Mouse (Mus musculus) limb, embryonic 14.5 days (tissue): ENCODE data around the gene Gm28043. TPM values are rescaled to one million over a fixed set of nuclear protein-coding genes. Genes with fewer than 3 reads are reported as not detected.

Experiments
- ATAC-seq: fragments of 200-750 bp; cut with Nextera tagmentation; 2 replicates; pipeline ENCODE4 v1.8.0; 2017; ENCODE audit warnings: low read depth, moderate number of reproducible peaks, moderate TSS enrichment; ENCODE audit not compliant: low FRiP score
- DNase-seq: peaks from one replicate; pipeline ENCODE4 v3.0.0-alpha.2; 2015; ENCODE audit warnings: low spot score
- H3K27ac ChIP-seq: fragments of 300-500 bp; sonication (generic); replicated peaks from 2 replicates; pipeline ENCODE4 v1.5.1; 2014; ENCODE audit warnings: low read depth, mild to moderate bottlenecking, low read length, moderate library complexity, mixed read lengths
- H3K27me3 ChIP-seq: fragments of 300-500 bp; sonication (generic); 2 replicates; pipeline ENCODE4 v1.6.1; 2014; ENCODE audit warnings: low read length, mixed read lengths; ENCODE audit not compliant: control insufficient read depth, insufficient read depth
- H3K36me3 ChIP-seq: fragments of 300-500 bp; sonication (generic); 2 replicates; pipeline ENCODE4 v1.6.1; 2014; ENCODE audit warnings: mild to moderate bottlenecking, low read length, moderate library complexity, mixed read lengths; ENCODE audit not compliant: control insufficient read depth, insufficient read depth
- H3K4me1 ChIP-seq: fragments of 300-500 bp; sonication (generic); 2 replicates; pipeline ENCODE4 v1.6.1; 2014; ENCODE audit warnings: antibody characterized with exemption, low read length, mixed read lengths; ENCODE audit not compliant: control insufficient read depth, insufficient read depth
- H3K4me2 ChIP-seq: fragments of 300-500 bp; sonication (generic); replicated peaks from 2 replicates; pipeline ENCODE4 v1.6.1; 2014; ENCODE audit warnings: low read depth, mild to moderate bottlenecking, low read length, moderate library complexity; ENCODE audit not compliant: severe bottlenecking
- H3K4me3 ChIP-seq: fragments of 300-500 bp; sonication (generic); replicated peaks from 2 replicates; pipeline ENCODE4 v1.5.1; 2014; ENCODE audit warnings: low read length
- H3K9ac ChIP-seq: fragments of 300-500 bp; sonication (generic); 2 replicates; pipeline ENCODE4 v1.6.1; 2014; ENCODE audit warnings: mild to moderate bottlenecking, low read depth, low read length, moderate library complexity; ENCODE audit not compliant: severe bottlenecking
- H3K9me3 ChIP-seq: fragments of 300-500 bp; sonication (generic); 2 replicates; pipeline ENCODE4 v1.6.1; 2016; ENCODE audit warnings: low read length; ENCODE audit not compliant: control insufficient read depth
- POLR2A ChIP-seq: fragments of 200-500 bp; IDR thresholded peaks from 2 replicates; pipeline ENCODE4 v1.8.0; 2012; ENCODE audit warnings: inconsistent platforms, mild to moderate bottlenecking, moderate library complexity, borderline replicate concordance; ENCODE audit not compliant: insufficient read depth, insufficient read length; ENCODE audit errors: extremely low read depth
- WGBS: fragments of 180-500 bp; shearing (Covaris S2); extraction: QIAGEN DNeasy Blood & Tissue Kit; methylation state at CpG from one replicate; pipeline ENCODE4 v1.1.7; 2014; 5-methylcytosine and 5-hydroxymethylcytosine counted together
- polyA plus RNA-seq, 2 experiments: library from polyadenylated mRNA; depleted of rRNA in 1 of 2; stranded (reverse) in 1 of 2; unstranded in 1 of 2; fragments of >200 nt; fragmentation: Nextera tagmentation in 1 of 2; extraction: Ambion mirVana in 1 of 2; gene quantifications; 2 replicates each; pipeline versions ENCODE4 v1.2.1 to v1.2.3; 2012 to 2014

Gm28043 gene
- 2.6 and 2.8 TPM in 2 replicates for polyA plus RNA-seq (2012; rRNA removed)
- 3.5 and 3.6 TPM in 2 replicates for polyA plus RNA-seq (2014; fragmentation: Nextera tagmentation; extraction: Ambion mirVana)

DNA sequence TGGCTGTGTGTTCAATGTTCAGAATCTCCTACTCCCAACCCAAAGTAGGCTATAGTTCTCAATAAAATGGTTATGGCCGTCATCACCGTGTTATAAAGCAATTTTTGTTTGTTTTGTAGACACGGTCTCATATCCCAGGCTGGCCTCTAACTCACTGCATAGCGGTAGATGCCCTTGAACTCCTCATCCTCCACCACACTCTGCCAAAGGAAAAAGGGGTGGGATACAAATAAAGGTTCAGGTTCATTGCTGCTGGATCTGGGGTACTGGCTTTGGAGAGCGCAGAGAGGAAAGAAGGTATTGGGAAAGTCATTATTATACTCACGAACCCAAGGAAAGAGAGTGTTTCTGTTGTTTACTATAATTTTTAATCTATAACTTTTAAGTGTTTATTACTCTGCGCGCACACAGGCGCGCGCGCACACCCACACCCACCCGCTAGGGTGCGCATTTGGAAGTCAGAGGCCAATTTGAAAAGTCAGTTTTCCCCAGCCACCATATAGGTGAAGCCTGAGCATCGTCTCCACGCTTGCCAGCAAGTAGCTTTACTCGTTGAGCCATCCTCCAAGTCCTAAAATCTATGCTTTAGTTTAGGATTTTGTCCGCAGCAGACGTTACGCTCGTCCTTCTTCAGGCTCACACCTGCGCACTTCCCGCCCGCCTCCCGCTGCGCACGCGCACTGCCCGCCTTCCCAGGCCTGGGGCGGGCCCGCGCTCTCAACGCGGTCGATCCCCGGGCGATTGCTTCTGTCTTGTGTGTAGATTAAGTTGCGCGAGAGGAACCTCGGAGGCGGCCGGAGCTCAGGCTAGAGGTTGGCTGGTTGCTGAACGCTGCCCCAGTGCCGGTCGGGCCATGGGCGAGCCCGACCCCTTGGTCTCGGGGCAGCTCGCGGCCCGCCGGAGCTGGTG lies at the start of gene Gm28043, which contains the start of gene Rnf8:
Gene Gm28043 (plus strand): TSS at position 762 of the 909 bp plus-strand sequence.
Gene Rnf8 (plus strand): TSS at position 676 of the 909 bp plus-strand sequence.
- peak; percentile 90 for TF ChIP-seq POLR2A
- peak within 1 kb of the TSS; percentile 95 for H3K27ac ChIP-seq
- peak; percentile 94 for ATAC-seq

GRCm38 (mm10) chr17:29565521-29565920 lies 49.2 kb upstream of the Gm28043 start:
- peaks cover 27% of the 10 kb centered on the region for H3K36me3 ChIP-seq
- no peak overlapping the region for H3K27ac ChIP-seq
- no peaks in the 10 kb centered on the region for H3K27me3 ChIP-seq
- TF ChIP-seq POLR2A = no peak
- ATAC-seq (no peak), DNase-seq (no peak)
- 98% methylated on average over 5 of the region's 5 CpGs for WGBS
- no peaks in the 10 kb centered on the region; the same call in 1 of the 2 replicates for H3K4me1 ChIP-seq
- H3K9ac ChIP-seq = no peak overlapping the region
- H3K4me3 ChIP-seq = no peak overlapping the region
- no peaks in the 10 kb centered on the region for H3K9me3 ChIP-seq
- H3K4me2 ChIP-seq = no peak overlapping the region

More for the DNA sequence above, at the start of gene Gm28043, which contains the start of gene Rnf8:
- H3K36me3 ChIP-seq = peaks cover 6% of the 10 kb centered on the region
- 1% methylated on average over 50 of the region's 52 CpGs for WGBS
- H3K4me3 ChIP-seq = peak within 1 kb of the TSS; percentile 91
- H3K4me2 ChIP-seq = peak within 1 kb of the TSS; percentile 86
- peak within 1 kb of the TSS; percentile 98 for H3K9ac ChIP-seq
- H3K4me1 ChIP-seq = peaks cover 9% of the 10 kb centered on the region; the same call in 1 of the 2 replicates
- peak; percentile 93 for DNase-seq
- H3K27me3 ChIP-seq = no peaks in the 10 kb centered on the region
- H3K9me3 ChIP-seq = no peaks in the 10 kb centered on the region

GRCm38 (mm10) chr17:29568435-29568834 lies 46.2 kb upstream of the Gm28043 start:
- Histone ChIP-seq H3K4me1 (no peaks in the 10 kb centered on the region; the same call in 1 of the 2 replicates), H3K9ac (no peak overlapping the region), H3K4me2 (no peak overlapping the region), H3K36me3 (peaks cover 51% of the 10 kb centered on the region), H3K9me3 (no peaks in the 10 kb centered on the region), H3K4me3 (no peak overlapping the region), H3K27ac (no peak overlapping the region), H3K27me3 (no peaks in the 10 kb centered on the region)
- ATAC-seq = no peak
- no peak for DNase-seq
- WGBS = 83% methylated on average over 15 of the region's 15 CpGs
- TF ChIP-seq POLR2A = no peak

DNA sequence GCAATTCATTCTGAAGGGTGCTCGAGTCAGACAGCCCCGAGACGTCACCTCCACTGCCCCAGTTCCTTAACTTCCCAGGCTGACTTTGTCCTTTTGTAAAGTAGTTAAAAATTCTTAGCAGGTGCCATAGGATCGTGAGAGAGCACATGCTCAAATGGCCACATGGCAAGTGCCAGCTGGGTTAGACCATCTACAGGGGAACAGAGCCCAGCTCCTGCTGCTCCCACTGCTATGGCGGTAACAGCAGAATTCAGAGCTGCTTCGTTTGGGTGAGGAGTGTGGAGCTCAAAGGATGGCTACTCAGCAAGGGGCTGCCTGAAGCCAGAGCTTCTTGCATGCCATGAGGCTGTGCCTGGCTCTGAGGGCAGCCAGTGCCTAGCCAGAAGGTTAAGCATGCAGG lies 44.8 kb upstream of the Gm28043 start:
- Histone ChIP-seq H3K4me1 (no peaks in the 10 kb centered on the region; the same call in 1 of the 2 replicates), H3K27ac (no peak overlapping the region), H3K4me3 (no peak overlapping the region), H3K36me3 (peaks cover 50% of the 10 kb centered on the region), H3K9ac (no peak overlapping the region), H3K9me3 (no peaks in the 10 kb centered on the region), H3K27me3 (no peaks in the 10 kb centered on the region), H3K4me2 (no peak overlapping the region)
- WGBS = 84% methylated on average over 6 of the region's 6 CpGs
- DNase-seq (no peak), ATAC-seq (no peak)
- no peak for TF ChIP-seq POLR2A

- TF ChIP-seq POLR2A = no peak
- H3K27ac ChIP-seq = no peak overlapping the region
- no peak for DNase-seq
- H3K4me1 ChIP-seq = no peaks in the 10 kb centered on the region
- no peak for ATAC-seq
- no peaks in the 10 kb centered on the region for H3K9me3 ChIP-seq
- no peaks in the 10 kb centered on the region for H3K27me3 ChIP-seq
- WGBS = 88% methylated on average over 4 of the region's 4 CpGs
- no peak overlapping the region for H3K4me3 ChIP-seq
- H3K36me3 ChIP-seq = peaks cover 66% of the 10 kb centered on the region
- no peak overlapping the region for H3K9ac ChIP-seq
- H3K4me2 ChIP-seq = no peak overlapping the region
These were observed 35.0 kb upstream of the Gm28043 start for GRCm38 (mm10) chr17:29579579-29580126.
